ENCODE assay signal across 15 mouse cellular contexts in genomic region chr11:53316996-53317395, GRCm38 (mm10). TPM values are rescaled to one million over a fixed set of nuclear protein-coding genes. Genes with fewer than 3 reads are reported as not detected.
DNase-seq lines count a peak whose midpoint lies in the region; ATAC-seq and TF ChIP-seq lines count a peak whose summit lies in the region.
"Had no signal": no experiment of that assay in that cellular context is flagged by ENCODE, and none has a peak within 500 bp of the region (broad histone marks: within the 10 kb centered on the region; RNA-seq: fewer than 3 reads in every experiment).

No protein-coding gene starts in this region.

- no peak overlapping the region for H3K9ac ChIP-seq in limb, embryonic 11.5 days (ENCODE audit: low read length)
- H3K9ac ChIP-seq in lung, embryonic 16.5 days (ENCODE audit: low read length), result no peak overlapping the region
- H3K9ac ChIP-seq: forebrain, embryonic 15.5 days; hindbrain, embryonic 15.5 days had no signal

- intact Hi-C loops in gastrocnemius, adult 2 months (cut with DNase I), result no loop called here

- ATAC-seq in limb, embryonic 11.5 days (ENCODE audit: insufficient number of reproducible peaks, low FRiP score, low TSS enrichment, low read depth), result no peak
- no peak for ATAC-seq in lung, embryonic 16.5 days (ENCODE audit: low read depth)
- no peak for ATAC-seq in granulocyte monocyte progenitor cell, adult 5-6 weeks (replicated peaks; ENCODE audit: poor library complexity, severe bottlenecking)
- ATAC-seq: CD4-positive, CD25-positive, alpha-beta regulatory T cell, adult 4 months; forebrain, embryonic 15.5 days had no signal

- H3K4me1 ChIP-seq in limb, embryonic 11.5 days (ENCODE audit: control insufficient read depth, insufficient read depth, low read length), result no peaks in the 10 kb centered on the region
- peaks cover 11% of the 10 kb centered on the region; the same call in 1 of the 2 replicates for H3K4me1 ChIP-seq in limb, embryonic 10.5 days
- H3K4me1 ChIP-seq in lung, embryonic 16.5 days (replicated peaks; ENCODE audit: control insufficient read depth, insufficient read depth, low read length), result no peaks in the 10 kb centered on the region
- H3K4me1 ChIP-seq: forebrain, embryonic 15.5 days; hindbrain, embryonic 15.5 days had no signal

- no peaks in the 10 kb centered on the region for H3K27me3 ChIP-seq in limb, embryonic 11.5 days (ENCODE audit: control insufficient read depth, insufficient read depth, low read length)
- H3K27me3 ChIP-seq in limb, embryonic 10.5 days (ENCODE audit: low read depth, poor library complexity, severe bottlenecking), result no peaks in the 10 kb centered on the region
- H3K27me3 ChIP-seq in lung, embryonic 16.5 days (ENCODE audit: control insufficient read depth, insufficient read depth, low read depth, low read length), result no peaks in the 10 kb centered on the region
- H3K27me3 ChIP-seq: forebrain, embryonic 15.5 days; hindbrain, embryonic 15.5 days had no signal

- no peaks in the 10 kb centered on the region for H3K9me3 ChIP-seq in limb, embryonic 11.5 days (ENCODE audit: control insufficient read depth, low read length)
- no peaks in the 10 kb centered on the region for H3K9me3 ChIP-seq in limb, embryonic 10.5 days (replicated peaks)
- no peaks in the 10 kb centered on the region for H3K9me3 ChIP-seq in lung, embryonic 16.5 days (ENCODE audit: control insufficient read depth, low read length)
- H3K9me3 ChIP-seq: forebrain, embryonic 15.5 days; hindbrain, embryonic 15.5 days had no signal

- H3K27ac ChIP-seq in limb, embryonic 11.5 days (replicated peaks; ENCODE audit: low read depth, low read length), result no peak overlapping the region
- no peak overlapping the region for H3K27ac ChIP-seq in limb, embryonic 10.5 days
- H3K27ac ChIP-seq in lung, embryonic 16.5 days (ENCODE audit: low read length), result peak overlapping the region; percentile 28
- H3K27ac ChIP-seq in gastrocnemius, adult 2 months, result no peak overlapping the region
- H3K27ac ChIP-seq: forebrain, embryonic 15.5 days; hindbrain, embryonic 15.5 days had no signal

- no peaks in the 10 kb centered on the region for H3K36me3 ChIP-seq in limb, embryonic 11.5 days (ENCODE audit: control insufficient read depth, insufficient read depth, low read length)
- H3K36me3 ChIP-seq in limb, embryonic 10.5 days, result no peaks in the 10 kb centered on the region
- no peaks in the 10 kb centered on the region for H3K36me3 ChIP-seq in lung, embryonic 16.5 days (ENCODE audit: control insufficient read depth, insufficient read depth, low read length)
- H3K36me3 ChIP-seq: forebrain, embryonic 15.5 days; hindbrain, embryonic 15.5 days had no signal

- no peak overlapping the region for H3K4me3 ChIP-seq in limb, embryonic 11.5 days (ENCODE audit: low read depth, low read length)
- H3K4me3 ChIP-seq in limb, embryonic 10.5 days, result no peak overlapping the region
- H3K4me3 ChIP-seq in lung, embryonic 16.5 days (ENCODE audit: low read length), result no peak overlapping the region
- no peak overlapping the region for H3K4me3 ChIP-seq in gastrocnemius, adult 2 months
- H3K4me3 ChIP-seq: forebrain, embryonic 15.5 days; hindbrain, embryonic 15.5 days had no signal

- WGBS in limb, embryonic 11.5 days, result 39% methylated on average over 6 of the region's 6 CpGs
- WGBS in limb, embryonic 10.5 days, result 49% methylated on average over 6 of the region's 6 CpGs
- 38% methylated on average over 6 of the region's 6 CpGs for WGBS in lung, embryonic 16.5 days

- DNase-seq in limb, embryonic 11.5 days (ENCODE audit: low spot score), result peak; percentile 24
- no peak for DNase-seq in limb, embryonic 10.5 days (ENCODE audit: low spot score)
- DNase-seq in R1 (ENCODE audit: low read depth, low spot score), result peak; percentile 74
- peak; percentile 63 for DNase-seq in brain, embryonic 14.5 days (ENCODE audit: low read depth)
- no peak for DNase-seq in kidney, postnatal 36 days
- DNase-seq in gastrocnemius, adult 2 months, result no peak
- DNase-seq: cerebellum, adult 8-10 months; kidney, adult 9 months; spleen, adult 18-20 months; thymus, postnatal 36 days had no signal

- TF ChIP-seq POLR2A in brain, embryonic 14.5 days (IDR thresholded peaks at IDR 0.05; ENCODE audit: borderline replicate concordance, extremely low read depth, insufficient read depth, insufficient read length, poor library complexity, severe bottlenecking), result no peak

- TF ChIP-seq CTCF in brain, embryonic 14.5 days (IDR thresholded peaks at IDR 0.05; ENCODE audit: borderline replicate concordance, extremely low read depth, insufficient read depth, insufficient read length), result no peak
- TF ChIP-seq CTCF in gastrocnemius, adult 2 months (IDR thresholded peaks at IDR 0.05), result no peak

- H3K4me2 ChIP-seq in limb, embryonic 11.5 days (ENCODE audit: low read depth, severe bottlenecking), result no peak overlapping the region
- no peak overlapping the region for H3K4me2 ChIP-seq in lung, embryonic 16.5 days (ENCODE audit: low read depth, low read length)
- H3K4me2 ChIP-seq: forebrain, embryonic 15.5 days; hindbrain, embryonic 15.5 days had no signal

RNA-seq across cellular contexts. Expression of gene Zcchc10, which starts 7.5 kb away (rescaled TPM):
- 26.9 and 30.7 TPM in 2 replicates for polyA plus RNA-seq in limb, embryonic 11.5 days (2014; fragmentation: Nextera tagmentation; extraction: Ambion mirVana)
- 23.0 and 30.4 TPM in 2 replicates for polyA plus RNA-seq in limb, embryonic 10.5 days (2016; fragmentation: Nextera tagmentation; extraction: Ambion mirVana)
- polyA plus RNA-seq in brain, embryonic 14.5 days (2012; rRNA removed), result 9.5 and 11.3 TPM in 2 replicates
- 21.9 and 23.2 TPM in 2 replicates for polyA plus RNA-seq in lung, embryonic 16.5 days (2015; fragmentation: Nextera tagmentation; extraction: Ambion mirVana)
- 18.5 TPM in 2 replicates for total RNA-seq in granulocyte monocyte progenitor cell, adult 5-6 weeks (2014; fragmentation: Nextera tagmentation)
- total RNA-seq in granulocyte monocyte progenitor cell, adult 5-6 weeks (2017), result 7.4 and 10.3 TPM in 2 replicates
- 1 to 10 TPM; 5.5 to 9.4 TPM for total RNA-seq in gastrocnemius, adult 2 months (2021)

RNA-seq across cellular contexts. Expression of gene Hspa4, which starts 16.7 kb away (rescaled TPM):
- polyA plus RNA-seq in limb, embryonic 11.5 days (2014; fragmentation: Nextera tagmentation; extraction: Ambion mirVana), result 137 and 144 TPM in 2 replicates
- polyA plus RNA-seq in limb, embryonic 10.5 days (2016; fragmentation: Nextera tagmentation; extraction: Ambion mirVana), result 143 and 154 TPM in 2 replicates
- 59.4 and 91.9 TPM in 2 replicates for polyA plus RNA-seq in brain, embryonic 14.5 days (2012; rRNA removed)
- polyA plus RNA-seq in lung, embryonic 16.5 days (2015; fragmentation: Nextera tagmentation; extraction: Ambion mirVana), result 68.9 and 70.2 TPM in 2 replicates
- 120 and 123 TPM in 2 replicates for total RNA-seq in granulocyte monocyte progenitor cell, adult 5-6 weeks (2014; fragmentation: Nextera tagmentation)
- 507 and 516 TPM in 2 replicates for total RNA-seq in granulocyte monocyte progenitor cell, adult 5-6 weeks (2017)
- 100 to 1,000 TPM in 1 of 2 experiments, 10 to 100 TPM in 1; 80.2 to 106 TPM for total RNA-seq in gastrocnemius, adult 2 months (2021)

RNA-seq across cellular contexts. Expression of gene Aff4, which starts 33.6 kb away (rescaled TPM):
- polyA plus RNA-seq in limb, embryonic 11.5 days (2014; fragmentation: Nextera tagmentation; extraction: Ambion mirVana), result 40.1 and 43.1 TPM in 2 replicates
- 33.7 and 38.0 TPM in 2 replicates for polyA plus RNA-seq in limb, embryonic 10.5 days (2016; fragmentation: Nextera tagmentation; extraction: Ambion mirVana)
- polyA plus RNA-seq in brain, embryonic 14.5 days (2012; rRNA removed), result 49.1 and 69.0 TPM in 2 replicates
- 24.1 and 30.9 TPM in 2 replicates for polyA plus RNA-seq in lung, embryonic 16.5 days (2015; fragmentation: Nextera tagmentation; extraction: Ambion mirVana)
- total RNA-seq in granulocyte monocyte progenitor cell, adult 5-6 weeks (2014; fragmentation: Nextera tagmentation), result 52.9 and 69.9 TPM in 2 replicates
- total RNA-seq in granulocyte monocyte progenitor cell, adult 5-6 weeks (2017), result 42.4 and 95.9 TPM in 2 replicates
- 100 to 1,000 TPM in 1 of 2 experiments, 10 to 100 TPM in 1; 99.7 to 107 TPM for total RNA-seq in gastrocnemius, adult 2 months (2021)

Comparison
In these comparisons a context has a peak if more than half of its experiments do, and no peak if none do; other contexts are left out.
1. DNase-seq: peak in limb, embryonic 11.5 days (single experiment), R1 (single experiment) and brain, embryonic 14.5 days (single experiment); none in limb, embryonic 10.5 days (single experiment), kidney, postnatal 36 days (0 of 2) and gastrocnemius, adult 2 months (single experiment).